Mouse (Mus musculus) lung, embryonic 14.5 days (tissue): ENCODE results near the gene Ankrd9. TPM values are rescaled to one million over a fixed set of nuclear protein-coding genes. Genes with fewer than 3 reads are reported as not detected.

Experiments used
- ATAC-seq: fragments of 200-750 bp; cut with Nextera tagmentation; 2 replicates; pipeline ENCODE4 v1.8.0; 2017; ENCODE audit warnings: mild to moderate bottlenecking, moderate TSS enrichment, moderate library complexity; ENCODE audit not compliant: insufficient read depth
- DNase-seq: peaks from one replicate; pipeline ENCODE4 v3.0.0-alpha.2; 2015
- H3K27ac ChIP-seq: fragments of 300-500 bp; sonication (generic); 2 replicates; pipeline ENCODE4 v1.5.1; 2014; ENCODE audit warnings: low read depth, mild to moderate bottlenecking, moderate library complexity
- H3K27me3 ChIP-seq: fragments of 300-500 bp; sonication (generic); 2 replicates; pipeline ENCODE4 v1.6.1; 2014; ENCODE audit warnings: low read length, control low read depth; ENCODE audit not compliant: insufficient read depth
- H3K36me3 ChIP-seq: fragments of 300-500 bp; sonication (generic); 2 replicates; pipeline ENCODE4 v1.6.1; 2014; ENCODE audit warnings: control low read depth; ENCODE audit not compliant: insufficient read depth
- H3K4me1 ChIP-seq: fragments of 300-500 bp; sonication (generic); 2 replicates; pipeline ENCODE4 v1.6.1; 2014; ENCODE audit warnings: antibody characterized with exemption, control low read depth; ENCODE audit not compliant: insufficient read depth
- H3K4me2 ChIP-seq: fragments of 300-500 bp; sonication (generic); 2 replicates; pipeline ENCODE4 v1.6.1; 2014; ENCODE audit warnings: mild to moderate bottlenecking
- H3K4me3 ChIP-seq: fragments of 300-500 bp; sonication (generic); 2 replicates; pipeline ENCODE4 v1.5.1; 2014; ENCODE audit warnings: low read depth, low read length
- H3K9ac ChIP-seq: fragments of 300-500 bp; sonication (generic); 2 replicates; pipeline ENCODE4 v1.6.1; 2014
- H3K9me3 ChIP-seq: fragments of 300-500 bp; sonication (generic); 2 replicates; pipeline ENCODE4 v1.6.1; 2016; ENCODE audit warnings: low read depth, low read length, control low read depth
- CTCF ChIP-seq: IDR thresholded peaks from 2 replicates; pipeline ENCODE4 v1.5.1; 2016; ENCODE audit warnings: antibody characterized with exemption, low read depth
- WGBS: fragments of 180-500 bp; shearing (Covaris S2); extraction: QIAGEN DNeasy Blood & Tissue Kit; methylation state at CpG from one replicate; pipeline ENCODE4 v1.1.7; 2014; 5-methylcytosine and 5-hydroxymethylcytosine counted together
- polyA plus RNA-seq: library from polyadenylated mRNA; unstranded; fragments of >200 nt; fragmentation: Nextera tagmentation; extraction: Ambion mirVana; gene quantifications from 2 replicates; pipeline ENCODE4 v1.2.1, GENCODE M21; 2014

Ankrd9 gene
- polyA plus RNA-seq, 1 experiment from 2014 or later, result 14.2 TPM

DNA sequence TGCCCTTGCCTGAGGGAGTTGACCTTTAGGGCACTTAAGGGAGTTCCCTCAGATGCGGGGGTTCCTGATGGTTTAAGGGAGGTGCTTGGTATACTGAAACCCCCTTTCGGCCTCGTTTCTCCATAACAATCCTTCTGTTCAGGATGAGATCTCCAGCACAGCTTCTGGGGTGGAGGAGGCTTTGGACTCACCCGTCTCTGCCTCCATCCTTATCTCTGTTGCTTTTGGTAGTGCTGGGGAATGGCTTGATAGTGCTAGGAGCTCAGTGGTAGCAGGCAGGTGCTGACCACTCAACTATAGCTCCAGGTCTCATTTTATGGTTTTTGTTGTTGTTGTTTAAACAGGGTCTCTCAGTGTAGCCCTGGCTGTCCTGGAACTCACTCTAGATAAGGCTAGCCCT, 12.8 kb downstream of the Ankrd9 start:
- no peak overlapping the region for H3K9ac ChIP-seq
- DNase-seq (no peak), ATAC-seq (no peak)
- H3K27me3 ChIP-seq, result no peaks in the 10 kb centered on the region
- no peaks in the 10 kb centered on the region for H3K4me1 ChIP-seq
- no peak overlapping the region for H3K27ac ChIP-seq
- 74% methylated on average over 4 of the region's 4 CpGs for WGBS
- no peak for TF ChIP-seq CTCF
- H3K9me3 ChIP-seq, result no peaks in the 10 kb centered on the region
- H3K36me3 ChIP-seq, result peaks cover 31% of the 10 kb centered on the region
- H3K4me3 ChIP-seq, result no peak overlapping the region
- no peak overlapping the region for H3K4me2 ChIP-seq

DNA sequence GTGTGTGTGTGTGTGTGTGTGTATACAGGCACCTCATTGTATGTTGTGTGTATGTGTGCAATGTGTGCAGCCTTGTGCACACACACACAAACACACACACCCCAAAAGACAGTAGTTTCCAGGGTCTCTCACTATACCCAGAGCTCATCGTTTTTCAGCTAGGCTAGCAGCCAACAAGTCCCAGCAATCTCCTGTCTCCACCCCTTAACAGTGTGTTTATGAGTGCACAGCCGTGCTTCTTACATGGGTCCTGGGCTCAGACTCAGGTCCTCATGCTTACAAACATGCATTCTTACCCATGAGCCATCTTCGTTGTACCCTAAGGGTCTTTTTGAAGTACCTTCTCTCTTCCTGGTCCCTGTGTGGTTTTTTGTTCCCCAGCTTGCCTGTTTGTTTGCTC, 13.3 kb downstream of the Ankrd9 start:
- DNase-seq (no peak), ATAC-seq (no peak)
- 47% methylated on average over 3 of the region's 3 CpGs for WGBS
- TF ChIP-seq CTCF, result no peak
- Histone ChIP-seq H3K36me3 (peaks cover 25% of the 10 kb centered on the region), H3K9ac (no peak overlapping the region), H3K4me1 (no peaks in the 10 kb centered on the region), H3K4me2 (no peak overlapping the region), H3K27me3 (no peaks in the 10 kb centered on the region), H3K9me3 (no peaks in the 10 kb centered on the region), H3K27ac (no peak overlapping the region), H3K4me3 (no peak overlapping the region)

DNA sequence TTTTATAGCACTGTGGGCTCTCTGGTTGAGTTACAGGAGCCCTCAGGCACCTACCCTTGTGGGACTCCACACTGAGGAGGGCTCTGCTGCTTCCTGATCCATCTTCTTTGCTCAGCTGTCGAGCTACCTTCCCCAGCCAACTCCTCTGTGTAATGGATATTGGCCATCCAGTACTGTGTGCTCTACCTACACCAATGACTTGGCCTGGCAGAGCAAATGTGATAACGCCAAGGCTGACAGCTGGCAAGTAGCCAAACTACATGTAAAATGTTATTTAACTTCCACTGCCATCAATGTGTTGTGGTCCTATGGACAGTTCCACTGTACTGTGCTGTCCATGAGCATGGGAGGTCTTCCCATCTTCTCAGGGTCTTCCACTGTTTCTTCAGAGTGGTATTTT, 16.9 kb downstream of the Ankrd9 start:
- no peak for ATAC-seq
- 61% methylated on average over 2 of the region's 2 CpGs for WGBS

DNA sequence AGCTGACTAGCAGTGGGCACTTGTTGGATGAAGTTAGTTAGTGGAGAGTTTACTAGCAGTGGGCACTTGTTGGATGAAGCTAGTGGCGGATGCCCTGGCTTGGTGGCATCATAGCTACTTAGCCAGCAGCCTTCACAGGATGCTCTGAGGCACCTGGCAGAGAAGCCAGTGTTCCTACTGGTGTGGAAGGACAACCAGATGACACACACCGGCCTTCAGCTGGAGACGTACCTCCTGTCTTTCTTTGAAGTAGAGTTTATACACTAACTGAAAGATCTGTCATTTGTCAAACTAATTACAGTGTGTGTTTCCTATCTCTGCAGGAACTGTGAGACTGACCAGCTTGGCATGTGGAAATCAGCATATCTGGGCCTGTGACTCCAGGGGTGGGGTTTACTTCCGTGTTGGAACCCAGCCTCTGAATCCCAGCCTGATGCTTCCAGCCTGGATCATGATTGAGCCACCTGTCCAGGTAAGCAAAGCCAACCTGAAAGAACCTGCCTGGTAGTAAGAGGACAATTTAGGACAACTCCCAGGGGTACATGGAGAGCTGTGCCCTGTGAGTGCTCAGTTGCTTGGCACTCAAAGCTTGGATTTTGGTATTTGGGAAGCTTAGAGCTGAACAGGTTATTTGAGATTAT, 24.4 kb downstream of the Ankrd9 start:
- H3K27me3 ChIP-seq, result no peaks in the 10 kb centered on the region
- DNase-seq (no peak), ATAC-seq (no peak)
- H3K9ac ChIP-seq, result no peak overlapping the region
- H3K4me1 ChIP-seq, result no peaks in the 10 kb centered on the region
- H3K4me2 ChIP-seq, result no peak overlapping the region
- 60% methylated on average over 4 of the region's 4 CpGs for WGBS
- H3K4me3 ChIP-seq, result no peak overlapping the region
- no peak for TF ChIP-seq CTCF
- H3K36me3 ChIP-seq, result peaks cover 18% of the 10 kb centered on the region; the same call in 1 of the 2 replicates
- H3K27ac ChIP-seq, result no peak overlapping the region
- H3K9me3 ChIP-seq, result no peaks in the 10 kb centered on the region

More for the DNA sequence above, 16.9 kb downstream of the Ankrd9 start:
- H3K4me3 ChIP-seq, result no peak overlapping the region
- no peaks in the 10 kb centered on the region for H3K4me1 ChIP-seq
- DNase-seq, result no peak
- H3K36me3 ChIP-seq, result 0 out of 2 replicates have a peak, but pooled peaks cover 2% of the 10 kb centered on the region
- no peak for TF ChIP-seq CTCF
- no peak overlapping the region for H3K27ac ChIP-seq
- H3K4me2 ChIP-seq, result no peak overlapping the region
- no peaks in the 10 kb centered on the region for H3K27me3 ChIP-seq
- H3K9ac ChIP-seq, result no peak overlapping the region
- H3K9me3 ChIP-seq, result no peaks in the 10 kb centered on the region

DNA sequence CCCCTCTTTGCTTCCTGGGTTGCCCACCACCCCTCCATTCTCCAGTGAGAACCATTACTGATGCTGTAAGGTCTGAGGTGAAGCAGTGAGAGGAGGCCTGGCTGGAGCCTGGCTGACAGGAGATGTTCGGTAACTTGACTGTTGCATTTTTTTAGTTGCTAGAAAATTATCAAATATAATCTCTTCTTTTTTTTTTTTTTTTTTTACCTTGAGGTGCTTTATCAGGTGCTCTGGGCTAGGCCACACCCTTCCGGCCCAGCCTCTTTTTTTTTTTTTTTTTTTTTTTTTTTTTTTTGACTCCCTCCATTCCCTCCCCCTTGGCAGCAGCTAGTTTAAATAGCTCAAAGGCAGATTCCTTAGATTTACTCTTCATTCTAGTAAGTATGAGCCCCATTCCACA, 24.9 kb downstream of the Ankrd9 start:
- H3K27me3 ChIP-seq, result no peaks in the 10 kb centered on the region
- no peak for ATAC-seq
- no peaks in the 10 kb centered on the region for H3K9me3 ChIP-seq
- H3K27ac ChIP-seq, result no peak overlapping the region
- no peak overlapping the region for H3K9ac ChIP-seq
- no peak for DNase-seq
- WGBS, result 92% methylated on average over 2 of the region's 2 CpGs
- H3K4me1 ChIP-seq, result no peaks in the 10 kb centered on the region
- H3K4me2 ChIP-seq, result no peak overlapping the region
- H3K36me3 ChIP-seq, result peaks cover 19% of the 10 kb centered on the region; the same call in 1 of the 2 replicates
- no peak overlapping the region for H3K4me3 ChIP-seq
- no peak for TF ChIP-seq CTCF

DNA sequence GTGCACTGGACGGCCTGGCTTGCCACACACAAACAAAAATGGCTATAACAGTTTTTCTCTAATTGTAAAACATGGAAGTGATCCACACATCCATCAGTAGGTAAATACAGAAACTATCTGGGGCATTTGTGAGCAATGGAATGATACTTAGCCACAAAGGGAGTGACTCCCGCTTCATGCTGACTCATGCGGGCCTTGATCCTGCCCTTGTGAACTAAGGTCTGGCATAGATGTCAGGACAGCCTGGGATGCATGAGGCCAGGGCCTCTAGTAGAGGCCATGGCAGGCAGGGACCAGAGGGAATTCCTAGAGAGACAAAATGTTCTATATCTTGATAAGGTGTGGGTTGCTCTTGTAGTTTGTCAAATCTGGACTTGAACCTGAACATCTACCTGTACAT, 25.4 kb downstream of the Ankrd9 start:
- ATAC-seq (no peak), DNase-seq (no peak)
- no peak overlapping the region for H3K9ac ChIP-seq
- H3K4me3 ChIP-seq, result no peak overlapping the region
- H3K27me3 ChIP-seq, result no peaks in the 10 kb centered on the region
- H3K27ac ChIP-seq, result no peak overlapping the region
- 87% methylated on average over 3 of the region's 3 CpGs for WGBS
- no peak overlapping the region for H3K4me2 ChIP-seq
- H3K36me3 ChIP-seq, result peaks cover 24% of the 10 kb centered on the region; the same call in 1 of the 2 replicates
- H3K9me3 ChIP-seq, result no peaks in the 10 kb centered on the region
- no peak for TF ChIP-seq CTCF
- no peaks in the 10 kb centered on the region for H3K4me1 ChIP-seq

DNA sequence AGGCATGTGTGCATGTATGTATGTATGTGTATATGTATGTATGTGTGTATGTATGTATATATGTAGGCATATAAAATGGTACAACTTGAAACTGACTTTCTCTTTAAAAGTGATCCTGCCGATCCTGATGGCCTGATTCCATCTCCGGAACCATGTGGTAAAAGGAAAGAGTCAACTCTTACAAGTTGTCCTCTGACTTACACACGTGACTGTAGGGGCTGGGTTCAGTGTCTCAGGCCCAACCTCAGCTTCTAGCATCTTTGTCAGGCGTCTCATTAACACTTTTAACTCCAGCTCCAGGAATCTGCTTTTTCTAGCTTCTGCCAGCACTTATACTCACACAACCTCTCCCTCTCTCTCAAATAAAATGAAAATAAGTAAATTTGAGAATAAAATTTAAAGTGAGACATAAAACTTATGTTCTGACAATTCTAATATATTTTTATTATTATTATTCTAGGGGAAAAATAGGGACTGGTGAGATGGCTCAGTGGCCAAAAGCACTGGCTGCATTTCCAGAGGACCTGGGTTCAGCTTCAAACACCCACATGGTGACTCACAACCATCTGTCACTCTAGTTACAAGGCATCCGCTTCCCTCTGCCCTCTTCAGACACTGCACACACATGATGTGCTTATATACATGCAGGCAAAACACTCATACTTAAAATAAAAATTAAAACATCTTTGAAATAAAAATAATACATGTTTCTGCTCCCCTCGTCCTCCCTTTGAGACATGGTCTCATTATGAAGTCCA, 26.0 kb downstream of the Ankrd9 start:
- Histone ChIP-seq H3K9ac (no peak overlapping the region), H3K4me3 (no peak overlapping the region), H3K4me1 (no peaks in the 10 kb centered on the region), H3K27me3 (no peaks in the 10 kb centered on the region), H3K4me2 (no peak overlapping the region), H3K9me3 (no peaks in the 10 kb centered on the region), H3K36me3 (peaks cover 30% of the 10 kb centered on the region), H3K27ac (no peak overlapping the region)
- TF ChIP-seq CTCF, result no peak
- ATAC-seq (no peak), DNase-seq (no peak)
- WGBS, result 71% methylated on average over 6 of the region's 6 CpGs
